Mouse (Mus musculus) forebrain, embryonic 10.5 days (tissue): ENCODE measurements at regions not wholly inside any gene's neighbourhood (a gene's known extent, or its start where the extent isn't known, plus 50 kb on each side); places are given as distances from the start of the nearest gene placed in this dataset.

Source experiments
- DNase-seq: peaks from one replicate; pipeline ENCODE4 v3.0.0-alpha.2; 2017; ENCODE audit warnings: low spot score; ENCODE audit errors: extremely low spot score
- H3K27ac ChIP-seq: fragments of 300-500 bp; sonication (generic); 2 replicates; pipeline ENCODE4 v1.5.1; 2016; ENCODE audit warnings: mild to moderate bottlenecking
- H3K27me3 ChIP-seq: fragments of 300-500 bp; sonication (generic); 2 replicates; pipeline ENCODE4 v1.6.1; 2016; ENCODE audit warnings: mild to moderate bottlenecking; ENCODE audit not compliant: poor library complexity, severe bottlenecking
- H3K36me3 ChIP-seq: fragments of 300-500 bp; sonication (generic); replicated peaks from 2 replicates; pipeline ENCODE4 v1.6.1; 2016; ENCODE audit warnings: mild to moderate bottlenecking, moderate library complexity
- H3K4me1 ChIP-seq: fragments of 300-500 bp; sonication (generic); 2 replicates; pipeline ENCODE4 v1.6.1; 2016
- H3K4me3 ChIP-seq: fragments of 300-500 bp; sonication (generic); 2 replicates; pipeline ENCODE4 v1.5.1; 2016; ENCODE audit warnings: mild to moderate bottlenecking, moderate library complexity
- H3K9me3 ChIP-seq: fragments of 300-500 bp; sonication (generic); 2 replicates; pipeline ENCODE4 v1.6.1; 2016; ENCODE audit warnings: mild to moderate bottlenecking, moderate library complexity
- WGBS: fragments of 180-500 bp; shearing (Covaris S2); methylation state at CpG from one replicate; pipeline ENCODE4 v1.1.7; 2016; 5-methylcytosine and 5-hydroxymethylcytosine counted together

GRCm38 (mm10) chr16:79279006-79279405 lies 188.1 kb upstream of the Tmprss15 start:
- DNase-seq: no peak
- no peak overlapping the region for H3K27ac ChIP-seq
- 90% methylated on average over 2 of the region's 2 CpGs for whole genome bisulfite sequencing

GRCm38 (mm10) chr16:79256525-79256924 lies 165.6 kb upstream of the Tmprss15 start:
- Histone ChIP-seq H3K27me3 (no peaks in the 10 kb centered on the region), H3K9me3 (no peaks in the 10 kb centered on the region), H3K36me3 (no peaks in the 10 kb centered on the region), H3K4me1 (peaks cover 7% of the 10 kb centered on the region), H3K4me3 (no peak overlapping the region), H3K27ac (no peak overlapping the region)
- 92% methylated on average over 1 of the region's 1 CpGs for WGBS
- DNase-seq: no peak

More at GRCm38 (mm10) chr16:79279006-79279405, 188.1 kb upstream of the Tmprss15 start:
- H3K27me3 ChIP-seq: no peaks in the 10 kb centered on the region
- no peaks in the 10 kb centered on the region for H3K4me1 ChIP-seq
- H3K36me3 ChIP-seq: no peaks in the 10 kb centered on the region
- H3K9me3 ChIP-seq: no peaks in the 10 kb centered on the region
- no peak overlapping the region for H3K4me3 ChIP-seq

GRCm38 (mm10) chr16:79256084-79256483 lies 165.2 kb upstream of the Tmprss15 start:
- Histone ChIP-seq H3K4me3 (no peak overlapping the region), H3K9me3 (no peaks in the 10 kb centered on the region), H3K27ac (no peak overlapping the region), H3K36me3 (no peaks in the 10 kb centered on the region), H3K4me1 (peaks cover 7% of the 10 kb centered on the region), H3K27me3 (no peaks in the 10 kb centered on the region)
- DNase-seq: no peak
- 28% methylated on average over 2 of the region's 2 CpGs for WGBS

GRCm38 (mm10) chr16:79240857-79241491 lies 150.1 kb upstream of the Tmprss15 start:
- Histone ChIP-seq H3K27ac (no peak overlapping the region), H3K27me3 (no peaks in the 10 kb centered on the region), H3K4me1 (no peaks in the 10 kb centered on the region), H3K4me3 (no peak overlapping the region), H3K36me3 (no peaks in the 10 kb centered on the region), H3K9me3 (no peaks in the 10 kb centered on the region)
- DNase-seq: no peak
- 86% methylated on average over 3 of the region's 3 CpGs for WGBS

- H3K27me3 ChIP-seq: no peaks in the 10 kb centered on the region
- H3K9me3 ChIP-seq: no peaks in the 10 kb centered on the region
- no peak overlapping the region for H3K27ac ChIP-seq
- H3K4me3 ChIP-seq: no peak overlapping the region
- WGBS: 95% methylated on average over 2 of the region's 2 CpGs
- no peak for DNase-seq
- H3K4me1 ChIP-seq: no peaks in the 10 kb centered on the region
- H3K36me3 ChIP-seq: no peaks in the 10 kb centered on the region
These were observed 149.3 kb upstream of the Tmprss15 start for GRCm38 (mm10) chr16:79240191-79240590.

GRCm38 (mm10) chr16:79191196-79191595 lies 100.3 kb upstream of the Tmprss15 start:
- H3K9me3 ChIP-seq: no peaks in the 10 kb centered on the region
- 91% methylated on average over 7 of the region's 7 CpGs for WGBS
- H3K4me3 ChIP-seq: no peak overlapping the region
- no peaks in the 10 kb centered on the region for H3K27me3 ChIP-seq
- no peaks in the 10 kb centered on the region for H3K4me1 ChIP-seq
- DNase-seq: no peak
- H3K27ac ChIP-seq: no peak overlapping the region
- H3K36me3 ChIP-seq: no peaks in the 10 kb centered on the region

GRCm38 (mm10) chr16:79186471-79186870 lies 95.6 kb upstream of the Tmprss15 start:
- no peak for DNase-seq
- Histone ChIP-seq H3K27ac (no peak overlapping the region), H3K9me3 (no peaks in the 10 kb centered on the region), H3K4me3 (no peak overlapping the region), H3K36me3 (no peaks in the 10 kb centered on the region), H3K4me1 (no peaks in the 10 kb centered on the region), H3K27me3 (no peaks in the 10 kb centered on the region)
- 88% methylated on average over 1 of the region's 1 CpGs for WGBS

GRCm38 (mm10) chr16:79182474-79182873 lies 91.6 kb upstream of the Tmprss15 start:
- Histone ChIP-seq H3K27me3 (no peaks in the 10 kb centered on the region), H3K9me3 (no peaks in the 10 kb centered on the region), H3K27ac (no peak overlapping the region), H3K4me1 (peaks cover 1% of the 10 kb centered on the region), H3K4me3 (no peak overlapping the region), H3K36me3 (no peaks in the 10 kb centered on the region)
- DNase-seq: no peak
- WGBS: 84% methylated on average over 2 of the region's 2 CpGs

- WGBS: 57% methylated on average over 15 of the region's 15 CpGs
- Histone ChIP-seq H3K27ac (peak overlapping the region; percentile 44), H3K4me1 (peaks cover 11% of the 10 kb centered on the region), H3K27me3 (no peaks in the 10 kb centered on the region), H3K4me3 (peak overlapping the region; percentile 2; the same call in 1 of the 2 replicates), H3K9me3 (no peaks in the 10 kb centered on the region), H3K36me3 (no peaks in the 10 kb centered on the region)
- peak; percentile 20 for DNase-seq
These were observed 86.6 kb upstream of the Tmprss15 start for GRCm38 (mm10) chr16:79177299-79177999.

- Histone ChIP-seq H3K9me3 (no peaks in the 10 kb centered on the region), H3K27ac (peak overlapping the region; percentile 44), H3K36me3 (no peaks in the 10 kb centered on the region), H3K4me1 (peaks cover 11% of the 10 kb centered on the region), H3K4me3 (peak overlapping the region; percentile 2; the same call in 1 of the 2 replicates), H3K27me3 (no peaks in the 10 kb centered on the region)
- peak; percentile 15 for DNase-seq
- WGBS: 66% methylated on average over 6 of the region's 6 CpGs
These were observed 85.9 kb upstream of the Tmprss15 start for GRCm38 (mm10) chr16:79176832-79177243.

GRCm38 (mm10) chr16:79168193-79168592 lies 77.3 kb upstream of the Tmprss15 start:
- Histone ChIP-seq H3K9me3 (no peaks in the 10 kb centered on the region), H3K27me3 (no peaks in the 10 kb centered on the region), H3K4me1 (no peaks in the 10 kb centered on the region), H3K36me3 (no peaks in the 10 kb centered on the region), H3K27ac (no peak overlapping the region), H3K4me3 (no peak overlapping the region)
- 19% methylated on average over 8 of the region's 8 CpGs for WGBS
- DNase-seq: peak; percentile 60

- Histone ChIP-seq H3K36me3 (no peaks in the 10 kb centered on the region), H3K9me3 (no peaks in the 10 kb centered on the region), H3K4me3 (no peak overlapping the region), H3K27me3 (no peaks in the 10 kb centered on the region), H3K4me1 (no peaks in the 10 kb centered on the region), H3K27ac (no peak overlapping the region)
- WGBS: 89% methylated on average over 1 of the region's 1 CpGs
- DNase-seq: no peak
These were observed 51.9 kb upstream of the Tmprss15 start for GRCm38 (mm10) chr16:79142813-79143212.
